Mouse (Mus musculus) CH12.LX (cell line): Measurements from ENCODE around the gene Trip12.

Experiments used
- CHD2 ChIP-seq: IDR thresholded peaks from 2 replicates; pipeline ENCODE4 v1.6.1; 2011; ENCODE audit warnings: low read length, improper control_type of control experiment
- CTCF ChIP-seq, 2 experiments: IDR thresholded peaks in 1 of 2; conservative IDR thresholded peaks in 1 of 2; 2 replicates each; pipeline ENCODE4 v1.5.1; 2011 to 2012; ENCODE audit warnings: low read depth in 2 of 2, low read length in 2 of 2, improper control_type of control experiment in 1 of 2, inconsistent platforms in 1 of 2, mild to moderate bottlenecking in 1 of 2, moderate library complexity in 1 of 2
- E2F4 ChIP-seq: IDR thresholded peaks from 2 replicates; pipeline ENCODE4 v1.6.1; 2011; ENCODE audit warnings: low read depth, low read length, improper control_type of control experiment; ENCODE audit not compliant: insufficient replicate concordance
- EP300 ChIP-seq: IDR thresholded peaks from 2 replicates; pipeline ENCODE4 v1.6.1; 2011; ENCODE audit warnings: low read length, improper control_type of control experiment
- MAFK ChIP-seq: IDR thresholded peaks from 2 replicates; pipeline ENCODE4 v1.6.1; 2011; ENCODE audit warnings: low read length, improper control_type of control experiment; ENCODE audit not compliant: insufficient replicate concordance
- MAX ChIP-seq: IDR thresholded peaks from 2 replicates; pipeline ENCODE4 v1.6.1; 2011; ENCODE audit warnings: low read length, improper control_type of control experiment
- MAZ ChIP-seq: IDR thresholded peaks from 2 replicates; pipeline ENCODE4 v1.6.1; 2012; ENCODE audit warnings: low read depth, mild to moderate bottlenecking, inconsistent platforms, low read length, improper control_type of control experiment, moderate library complexity
- MXI1 ChIP-seq: IDR thresholded peaks from 2 replicates; pipeline ENCODE4 v1.6.1; 2011; ENCODE audit warnings: mild to moderate bottlenecking, low read depth, low read length, improper control_type of control experiment
- POLR2A ChIP-seq: IDR thresholded peaks from 2 replicates; pipeline ENCODE4 v1.6.1; 2011; ENCODE audit warnings: low read depth, mild to moderate bottlenecking, improper control_type of control experiment, low read length
- RCOR1 ChIP-seq: conservative IDR thresholded peaks from 2 replicates; pipeline ENCODE4 v1.6.1; 2012; ENCODE audit warnings: low read depth, mild to moderate bottlenecking, inconsistent platforms, low read length, improper control_type of control experiment

GRCm38 (mm10) chr1:84864645-84865044 is 24.3 kb upstream of the Trip12 start:
- TF ChIP-seq POLR2A (no peak), EP300 (no peak), MXI1 (no peak), E2F4 (no peak), CTCF (conservative IDR thresholded peaks at IDR 0.05 in 1 of 2, IDR thresholded peaks at IDR 0.05 in 1 of 2; ENCODE audit: low read depth in 2 of 2, low read length in 2 of 2) (no peak), MAFK (no peak), MAX (no peak), RCOR1 (no peak), CHD2 (no peak), MAZ (no peak)
